In the genomic region with DNA sequence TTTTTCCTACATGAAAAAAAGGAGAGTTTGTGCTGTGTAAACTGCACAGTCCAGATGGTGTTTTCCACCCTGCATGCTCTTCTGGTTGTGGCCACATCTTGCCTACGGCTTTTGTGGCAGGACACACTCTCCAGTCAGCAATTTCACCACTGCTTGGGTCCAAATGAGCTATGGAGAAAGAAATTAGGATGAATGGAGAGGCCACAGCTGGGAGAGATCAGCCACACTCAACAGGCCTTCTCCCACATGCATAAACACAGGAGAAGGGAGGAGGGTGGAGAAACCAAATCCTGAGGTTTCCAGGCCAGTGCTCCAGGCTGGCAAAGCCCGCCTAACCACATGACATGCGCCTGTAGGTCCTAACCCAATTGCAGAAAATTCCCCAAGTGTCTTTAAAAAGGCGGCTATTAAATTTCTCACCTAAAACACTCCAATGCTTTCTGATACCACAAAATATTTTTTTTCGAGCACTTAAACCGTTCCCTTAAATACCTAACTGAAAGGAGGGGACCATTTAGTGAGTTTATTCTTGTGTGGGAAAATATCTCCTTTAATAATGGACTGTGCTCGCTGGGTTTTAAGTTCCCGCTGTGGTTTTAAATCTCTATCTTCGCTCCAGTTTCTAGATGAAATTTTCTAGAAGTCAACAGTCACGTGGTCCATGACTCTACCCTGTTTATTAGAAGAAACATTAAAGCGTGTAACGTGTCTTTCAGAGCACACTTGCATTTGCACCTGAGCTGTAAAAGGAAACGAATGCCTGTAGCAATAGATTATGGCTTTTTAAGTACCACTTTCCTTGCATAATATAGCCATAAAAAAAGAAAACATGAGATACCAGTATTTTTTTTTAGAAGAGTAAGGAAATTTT, we compare ENCODE assay signal across 11 mouse cellular contexts.
DNase-seq lines count a peak whose midpoint lies in the region; ATAC-seq lines count a peak whose summit lies in the region.
"Had no signal": no experiment of that assay in that cellular context is flagged by ENCODE, and none has a peak within 500 bp of the region (broad histone marks: within the 10 kb centered on the region; RNA-seq: fewer than 3 reads in every experiment).

No protein-coding gene starts in this region.

- H3K4me3 ChIP-seq in hindbrain, embryonic 13.5 days, result no peak overlapping the region
- no peak overlapping the region for H3K4me3 ChIP-seq in hindbrain, embryonic 11.5 days (ENCODE audit: low read depth, low read length)
- H3K4me3 ChIP-seq in limb, embryonic 13.5 days, result no peak overlapping the region
- H3K4me3 ChIP-seq in stomach, embryonic 16.5 days (replicated peaks; ENCODE audit: low read length), result no peak overlapping the region
- H3K4me3 ChIP-seq: midbrain, embryonic 13.5 days had no signal

- no peak overlapping the region for H3K27ac ChIP-seq in hindbrain, embryonic 13.5 days
- H3K27ac ChIP-seq in hindbrain, embryonic 11.5 days (ENCODE audit: low read depth, low read length), result no peak overlapping the region
- H3K27ac ChIP-seq in limb, embryonic 13.5 days, result peak overlapping the region; percentile 39; the same call in 1 of the 2 replicates
- H3K27ac ChIP-seq in stomach, embryonic 16.5 days (ENCODE audit: low read length), result peak overlapping the region; percentile 5
- H3K27ac ChIP-seq: hindbrain, postnatal 0 days; midbrain, embryonic 13.5 days had no signal

- H3K27me3 ChIP-seq in hindbrain, embryonic 13.5 days, result no peaks in the 10 kb centered on the region
- no peaks in the 10 kb centered on the region for H3K27me3 ChIP-seq in hindbrain, embryonic 11.5 days (ENCODE audit: control insufficient read depth, insufficient read depth, low read length)
- 0 out of 2 replicates have a peak, but pooled peaks cover 3% of the 10 kb centered on the region for H3K27me3 ChIP-seq in limb, embryonic 13.5 days
- H3K27me3 ChIP-seq in stomach, embryonic 16.5 days (ENCODE audit: control insufficient read depth, insufficient read depth, low read length), result no peaks in the 10 kb centered on the region
- H3K27me3 ChIP-seq: CH12.LX; midbrain, embryonic 13.5 days had no signal

- no peaks in the 10 kb centered on the region for H3K9me3 ChIP-seq in hindbrain, embryonic 13.5 days
- no peaks in the 10 kb centered on the region for H3K9me3 ChIP-seq in hindbrain, embryonic 11.5 days (ENCODE audit: control insufficient read depth, low read length)
- H3K9me3 ChIP-seq in limb, embryonic 13.5 days, result no peaks in the 10 kb centered on the region
- H3K9me3 ChIP-seq in stomach, embryonic 16.5 days (replicated peaks; ENCODE audit: control insufficient read depth, low read length), result no peaks in the 10 kb centered on the region
- H3K9me3 ChIP-seq: midbrain, embryonic 13.5 days had no signal

- WGBS in hindbrain, embryonic 13.5 days, result 74% methylated on average over 13 of the region's 13 CpGs
- 79% methylated on average over 13 of the region's 13 CpGs for WGBS in hindbrain, embryonic 11.5 days
- WGBS in limb, embryonic 13.5 days, result 23% methylated on average over 13 of the region's 13 CpGs
- 45% methylated on average over 13 of the region's 13 CpGs for WGBS in stomach, embryonic 16.5 days

- H3K9ac ChIP-seq in hindbrain, embryonic 13.5 days, result no peak overlapping the region
- no peak overlapping the region for H3K9ac ChIP-seq in hindbrain, embryonic 11.5 days (ENCODE audit: low read depth, low read length)
- no peak overlapping the region for H3K9ac ChIP-seq in limb, embryonic 13.5 days
- no peak overlapping the region for H3K9ac ChIP-seq in stomach, embryonic 16.5 days (ENCODE audit: low read length)
- H3K9ac ChIP-seq: midbrain, embryonic 13.5 days had no signal

- no peak for DNase-seq in hindbrain, embryonic 11.5 days (ENCODE audit: low spot score)
- peak; percentile 36 to 43 for DNase-seq in heart, adult 9 months (ENCODE audit: low spot score in 2 of 2)
- no peak for DNase-seq in cerebellum, adult 9-10 months
- DNase-seq in left cerebral cortex, adult 11 months (ENCODE audit: low spot score), result no peak
- DNase-seq in right cerebral cortex, postnatal 4 days, result no peak

- no peaks in the 10 kb centered on the region for H3K36me3 ChIP-seq in hindbrain, embryonic 13.5 days
- H3K36me3 ChIP-seq in hindbrain, embryonic 11.5 days (ENCODE audit: control insufficient read depth, insufficient read depth, low read length), result no peaks in the 10 kb centered on the region
- H3K36me3 ChIP-seq in limb, embryonic 13.5 days, result no peaks in the 10 kb centered on the region
- no peaks in the 10 kb centered on the region for H3K36me3 ChIP-seq in stomach, embryonic 16.5 days (ENCODE audit: control insufficient read depth, insufficient read depth, low read length)
- H3K36me3 ChIP-seq: midbrain, embryonic 13.5 days had no signal

- H3K4me1 ChIP-seq in hindbrain, embryonic 13.5 days (replicated peaks), result peaks cover 3% of the 10 kb centered on the region; the same call in 1 of the 2 replicates
- no peaks in the 10 kb centered on the region for H3K4me1 ChIP-seq in hindbrain, embryonic 11.5 days (replicated peaks; ENCODE audit: control insufficient read depth, insufficient read depth, low read length)
- H3K4me1 ChIP-seq in limb, embryonic 13.5 days, result peaks cover 12% of the 10 kb centered on the region
- H3K4me1 ChIP-seq in stomach, embryonic 16.5 days (ENCODE audit: control insufficient read depth, insufficient read depth, low read length), result peaks cover 3% of the 10 kb centered on the region; the same call in 1 of the 2 replicates
- H3K4me1 ChIP-seq: midbrain, embryonic 13.5 days had no signal

- peak; percentile 24; the same call in 1 of the 2 replicates for ATAC-seq in hindbrain, embryonic 13.5 days (ENCODE audit: low FRiP score)
- no peak for ATAC-seq in hindbrain, embryonic 11.5 days (ENCODE audit: low FRiP score)
- ATAC-seq in limb, embryonic 13.5 days (ENCODE audit: low FRiP score, low read depth), result peak; percentile 95
- ATAC-seq in stomach, embryonic 16.5 days (ENCODE audit: insufficient read depth, low FRiP score), result peak; percentile 76; the same call in 1 of the 2 replicates
- ATAC-seq: hindbrain, postnatal 0 days; midbrain, embryonic 13.5 days had no signal

- no peak overlapping the region for H3K4me2 ChIP-seq in hindbrain, embryonic 13.5 days
- H3K4me2 ChIP-seq in hindbrain, embryonic 11.5 days (replicated peaks; ENCODE audit: low read depth, low read length), result no peak overlapping the region
- H3K4me2 ChIP-seq in limb, embryonic 13.5 days (replicated peaks), result peak overlapping the region; percentile 37
- peak overlapping the region; percentile 40 for H3K4me2 ChIP-seq in stomach, embryonic 16.5 days (ENCODE audit: low read depth, low read length)
- H3K4me2 ChIP-seq: midbrain, embryonic 13.5 days had no signal

Comparison
In these comparisons a context has a peak if more than half of its experiments do, and no peak if none do; other contexts are left out.
1. H3K27ac ChIP-seq: peak in limb, embryonic 13.5 days (single experiment) and stomach, embryonic 16.5 days (single experiment); none in hindbrain, embryonic 13.5 days (single experiment) and hindbrain, embryonic 11.5 days (single experiment).
2. H3K4me2 ChIP-seq: peak in limb, embryonic 13.5 days (single experiment) and stomach, embryonic 16.5 days (single experiment); none in hindbrain, embryonic 13.5 days (single experiment) and hindbrain, embryonic 11.5 days (single experiment).
3. DNase-seq: peak in heart, adult 9 months (2 of 2); none in hindbrain, embryonic 11.5 days (single experiment), cerebellum, adult 9-10 months (single experiment), left cerebral cortex, adult 11 months (single experiment) and right cerebral cortex, postnatal 4 days (single experiment).